Mouse (Mus musculus): ENCODE measurements at regions not wholly inside any gene's neighbourhood (a gene's known extent, or its start where the extent isn't known, plus 50 kb on each side); places are given as distances from the start of the nearest gene placed in this dataset.

DNA sequence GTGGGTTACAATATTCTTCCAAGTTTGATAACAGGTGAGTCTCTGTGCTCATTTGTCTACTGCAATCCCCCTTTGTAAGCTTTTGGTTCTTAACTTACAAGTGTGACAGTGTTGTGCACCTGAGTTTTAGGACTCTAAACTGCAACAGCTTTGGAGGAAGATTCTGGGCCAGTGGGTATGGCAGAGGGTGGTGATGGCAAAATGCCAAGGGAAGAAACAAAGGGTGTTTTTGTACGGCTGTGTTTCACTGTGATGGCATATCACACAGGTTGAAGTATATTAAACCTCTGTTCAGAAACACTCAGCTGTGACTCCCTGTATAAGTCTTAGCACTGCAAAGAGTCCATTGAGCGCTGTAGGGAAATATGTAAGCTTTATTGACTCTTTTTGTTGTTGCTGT is 140.7 kb downstream of the Dad1 start:
- DNase-seq, result no peak
- WGBS, result 74% methylated on average over 2 of the region's 2 CpGs
- Histone ChIP-seq H3K36me3 (ENCODE audit: control insufficient read depth, insufficient read depth, low read length) (no peaks in the 10 kb centered on the region), H3K27ac (ENCODE audit: insufficient read depth, low read depth, low read length) (no peak overlapping the region), H3K4me1 (ENCODE audit: control insufficient read depth, insufficient read depth, low read length) (peaks cover 2% of the 10 kb centered on the region; the same call in 1 of the 2 replicates), H3K27me3 (replicated peaks; ENCODE audit: control insufficient read depth, insufficient read depth, low read length) (no peaks in the 10 kb centered on the region), H3K4me3 (ENCODE audit: insufficient read depth, low read depth, low read length) (no peak overlapping the region)
- no peak for TF ChIP-seq CTCF (conservative IDR thresholded peaks at IDR 0.05; ENCODE audit: insufficient read depth, insufficient read length, low read depth, low read length)
- no peak for TF ChIP-seq POLR2A (IDR thresholded peaks at IDR 0.05; ENCODE audit: low read depth, low read length)

DNA sequence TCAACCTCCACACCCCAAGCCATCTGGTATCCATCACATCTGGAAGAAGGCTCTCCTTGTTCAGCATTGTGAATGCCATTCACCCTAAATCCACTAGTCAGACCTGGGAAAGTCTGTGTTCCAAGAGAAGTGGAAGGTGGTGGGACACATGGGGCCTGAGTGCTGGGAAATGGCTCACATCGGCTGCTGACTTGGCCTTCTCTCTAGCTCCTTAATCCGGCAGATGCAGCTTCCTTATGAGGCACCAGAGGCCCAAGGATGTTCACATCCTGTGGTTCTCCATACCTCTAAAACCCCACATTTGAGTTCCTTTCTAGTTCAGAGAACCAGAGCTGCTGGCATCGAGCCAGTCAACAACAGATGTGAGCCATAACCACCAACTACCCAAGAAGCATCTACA is 142.9 kb downstream of the Dad1 start:
- 74% methylated on average over 3 of the region's 3 CpGs for WGBS
- H3K4me1 ChIP-seq (ENCODE audit: control insufficient read depth, insufficient read depth, low read length), result peaks cover 4% of the 10 kb centered on the region; the same call in 1 of the 2 replicates

DNA sequence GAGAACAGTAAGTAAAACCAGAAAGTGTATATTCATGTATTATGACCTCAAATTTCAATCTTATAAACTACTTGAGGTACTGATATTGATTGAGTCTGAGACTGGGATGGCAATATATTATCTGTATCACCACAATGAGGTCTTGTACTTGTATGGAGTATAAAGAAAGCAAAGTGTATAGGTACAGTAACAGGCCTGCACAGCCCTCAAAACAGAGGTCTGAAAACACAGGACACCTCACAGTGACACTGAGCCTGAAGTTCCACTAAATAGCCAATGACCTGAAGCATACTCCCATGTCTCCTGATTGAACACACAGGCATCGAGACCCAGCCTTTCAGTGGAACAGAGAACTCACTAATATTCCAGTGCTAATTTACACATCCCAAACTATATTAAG is 144.8 kb downstream of the Dad1 start:
- TF ChIP-seq CTCF (conservative IDR thresholded peaks at IDR 0.05; ENCODE audit: insufficient read depth, insufficient read length, low read depth, low read length) (no peak), POLR2A (IDR thresholded peaks at IDR 0.05; ENCODE audit: low read depth, low read length) (no peak)
- WGBS, result 75% methylated on average over 1 of the region's 1 CpGs
- no peak for DNase-seq

More for the DNA sequence above, 142.9 kb downstream of the Dad1 start:
- Histone ChIP-seq H3K27me3 (replicated peaks; ENCODE audit: control insufficient read depth, insufficient read depth, low read length) (no peaks in the 10 kb centered on the region), H3K27ac (ENCODE audit: insufficient read depth, low read depth, low read length) (no peak overlapping the region), H3K4me3 (ENCODE audit: insufficient read depth, low read depth, low read length) (no peak overlapping the region), H3K36me3 (ENCODE audit: control insufficient read depth, insufficient read depth, low read length) (no peaks in the 10 kb centered on the region)
- DNase-seq, result no peak
- TF ChIP-seq POLR2A (IDR thresholded peaks at IDR 0.05; ENCODE audit: low read depth, low read length) (no peak), CTCF (conservative IDR thresholded peaks at IDR 0.05; ENCODE audit: insufficient read depth, insufficient read length, low read depth, low read length) (no peak)

DNA sequence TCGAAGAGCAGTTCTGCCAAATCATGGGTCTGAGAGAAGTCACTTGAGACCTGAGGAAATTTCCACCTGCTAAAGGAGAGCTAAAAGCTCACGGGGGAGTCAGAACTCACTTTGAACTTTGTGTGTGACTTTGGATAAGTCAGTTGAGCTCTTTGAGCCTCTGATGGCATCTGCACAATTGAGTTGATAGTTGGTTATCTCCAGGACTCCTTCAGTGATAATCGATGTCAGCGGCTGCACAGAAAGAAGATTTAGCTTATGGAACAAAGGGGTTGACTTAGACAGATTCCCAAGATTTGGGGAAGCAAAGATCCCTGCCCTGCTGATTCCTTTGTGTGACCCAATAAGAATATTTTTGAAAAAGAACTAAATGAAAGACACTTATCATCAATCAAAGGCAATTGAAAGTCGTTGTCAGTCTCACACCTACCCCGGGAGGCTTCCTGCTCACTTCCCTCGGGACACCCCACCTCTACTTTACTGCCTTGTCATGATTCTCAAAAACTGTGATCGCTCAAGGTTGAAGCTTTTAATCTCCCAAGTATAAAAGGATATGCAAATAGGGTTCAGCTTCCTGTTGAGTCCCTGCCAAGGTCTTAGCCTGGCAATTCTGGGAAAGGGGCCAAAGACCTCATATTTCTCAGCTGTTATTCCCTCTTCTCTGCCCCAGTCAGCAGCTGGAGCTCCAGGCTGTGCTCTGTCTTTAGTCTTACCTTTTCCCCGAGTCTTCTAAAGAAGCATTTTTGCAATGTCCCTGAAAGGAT is 145.4 kb downstream of the Dad1 start:
- peak; percentile 94 for DNase-seq
- 14% methylated on average over 9 of the region's 9 CpGs for WGBS
- no peak overlapping the region for H3K27ac ChIP-seq (ENCODE audit: insufficient read depth, low read depth, low read length)
- H3K27me3 ChIP-seq (replicated peaks; ENCODE audit: control insufficient read depth, insufficient read depth, low read length), result no peaks in the 10 kb centered on the region; the same call in 1 of the 2 replicates
- no peak overlapping the region for H3K4me3 ChIP-seq (ENCODE audit: insufficient read depth, low read depth, low read length)
- TF ChIP-seq CTCF (conservative IDR thresholded peaks at IDR 0.05; ENCODE audit: insufficient read depth, insufficient read length, low read depth, low read length) (no peak), POLR2A (IDR thresholded peaks at IDR 0.05; ENCODE audit: low read depth, low read length) (no peak)
- no peaks in the 10 kb centered on the region for H3K36me3 ChIP-seq (ENCODE audit: control insufficient read depth, insufficient read depth, low read length)
- peaks cover 4% of the 10 kb centered on the region; the same call in 1 of the 2 replicates for H3K4me1 ChIP-seq (ENCODE audit: control insufficient read depth, insufficient read depth, low read length)

More for the DNA sequence above, 144.8 kb downstream of the Dad1 start:
- H3K27ac ChIP-seq (ENCODE audit: insufficient read depth, low read depth, low read length), result no peak overlapping the region
- H3K4me3 ChIP-seq (ENCODE audit: insufficient read depth, low read depth, low read length), result no peak overlapping the region
- no peaks in the 10 kb centered on the region; the same call in 1 of the 2 replicates for H3K27me3 ChIP-seq (replicated peaks; ENCODE audit: control insufficient read depth, insufficient read depth, low read length)
- H3K36me3 ChIP-seq (ENCODE audit: control insufficient read depth, insufficient read depth, low read length), result no peaks in the 10 kb centered on the region
- peaks cover 4% of the 10 kb centered on the region; the same call in 1 of the 2 replicates for H3K4me1 ChIP-seq (ENCODE audit: control insufficient read depth, insufficient read depth, low read length)

DNA sequence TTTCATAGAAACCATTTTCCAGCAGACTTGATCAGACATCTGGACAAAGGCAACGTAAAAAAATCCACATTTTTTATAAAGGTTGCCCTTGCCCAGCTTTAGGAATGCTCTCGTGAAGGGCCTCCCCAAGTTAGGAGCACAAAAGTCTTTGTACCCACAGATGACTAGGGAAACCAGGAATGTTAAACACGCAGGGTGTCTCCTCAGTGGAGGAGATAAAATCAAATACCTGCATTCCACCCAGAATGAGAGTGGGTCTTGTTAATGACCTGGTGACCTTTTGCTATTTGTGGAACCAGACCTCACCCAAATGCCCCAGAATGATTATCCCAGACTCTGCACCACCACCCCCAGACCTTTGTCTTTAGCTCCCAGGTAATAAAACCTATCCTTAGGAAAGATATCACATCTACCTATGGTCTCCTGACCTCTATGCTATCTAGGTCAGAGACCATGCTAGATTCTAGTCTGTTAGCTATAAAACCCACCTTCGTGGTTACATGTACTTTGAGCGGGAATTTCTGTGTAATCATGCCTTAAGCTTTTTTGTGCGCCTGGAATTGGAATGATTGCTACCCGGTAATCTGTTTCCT is 146.6 kb downstream of the Dad1 start:
- Histone ChIP-seq H3K27me3 (replicated peaks; ENCODE audit: control insufficient read depth, insufficient read depth, low read length) (no peaks in the 10 kb centered on the region; the same call in 1 of the 2 replicates), H3K27ac (ENCODE audit: insufficient read depth, low read depth, low read length) (no peak overlapping the region), H3K4me1 (ENCODE audit: control insufficient read depth, insufficient read depth, low read length) (peaks cover 4% of the 10 kb centered on the region; the same call in 1 of the 2 replicates), H3K4me3 (ENCODE audit: insufficient read depth, low read depth, low read length) (no peak overlapping the region), H3K36me3 (ENCODE audit: control insufficient read depth, insufficient read depth, low read length) (no peaks in the 10 kb centered on the region)
- WGBS, result 79% methylated on average over 7 of the region's 7 CpGs
- TF ChIP-seq CTCF (conservative IDR thresholded peaks at IDR 0.05; ENCODE audit: insufficient read depth, insufficient read length, low read depth, low read length) (no peak), POLR2A (IDR thresholded peaks at IDR 0.05; ENCODE audit: low read depth, low read length) (no peak)
- DNase-seq, result no peak

DNA sequence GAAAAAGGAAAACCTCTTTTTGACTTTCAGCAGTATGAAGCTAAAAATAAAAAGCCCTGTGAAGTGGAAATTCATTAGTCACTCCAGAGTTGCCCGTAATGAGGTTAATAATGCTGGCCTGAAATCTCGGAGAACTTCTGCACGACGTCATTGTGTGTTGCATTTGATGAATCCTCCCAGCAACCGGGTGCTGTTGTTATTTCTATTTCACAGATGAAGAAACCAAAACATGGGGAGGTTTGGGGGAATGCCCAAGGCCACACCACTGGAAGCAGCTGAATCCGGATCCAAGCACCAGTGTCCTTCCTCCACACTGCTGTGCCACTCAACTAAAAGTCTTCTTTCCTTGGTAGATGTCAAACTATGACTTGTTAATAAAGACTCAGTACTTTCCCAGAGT is 149.7 kb downstream of the Dad1 start:
- Histone ChIP-seq H3K27ac (ENCODE audit: insufficient read depth, low read depth, low read length) (no peak overlapping the region), H3K27me3 (replicated peaks; ENCODE audit: control insufficient read depth, insufficient read depth, low read length) (no peaks in the 10 kb centered on the region; the same call in 1 of the 2 replicates), H3K36me3 (ENCODE audit: control insufficient read depth, insufficient read depth, low read length) (no peaks in the 10 kb centered on the region), H3K4me3 (ENCODE audit: insufficient read depth, low read depth, low read length) (no peak overlapping the region), H3K4me1 (ENCODE audit: control insufficient read depth, insufficient read depth, low read length) (peaks cover 4% of the 10 kb centered on the region; the same call in 1 of the 2 replicates)
- 59% methylated on average over 6 of the region's 6 CpGs for WGBS
- TF ChIP-seq POLR2A (IDR thresholded peaks at IDR 0.05; ENCODE audit: low read depth, low read length) (no peak), CTCF (conservative IDR thresholded peaks at IDR 0.05; ENCODE audit: insufficient read depth, insufficient read length, low read depth, low read length) (no peak)
- DNase-seq, result no peak

DNA sequence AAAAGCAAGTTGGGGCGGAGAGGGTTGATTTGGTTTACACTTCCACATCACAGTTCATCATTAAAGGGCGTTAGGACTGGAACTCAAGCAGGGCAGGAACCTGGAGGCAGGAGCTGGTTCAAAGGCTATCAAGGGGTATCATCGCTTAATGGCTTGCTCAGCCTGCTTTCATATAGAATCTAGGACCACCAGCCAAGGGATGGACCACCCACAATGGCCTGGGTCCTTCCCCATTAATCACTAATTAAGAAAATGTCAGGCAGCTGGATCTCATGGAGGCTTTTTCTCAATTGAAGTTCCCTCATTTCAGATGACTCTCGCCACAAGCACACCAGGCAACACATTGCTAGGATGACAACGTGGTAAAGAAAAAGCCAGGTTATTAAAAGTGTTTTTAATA is 150.4 kb downstream of the Dad1 start:
- Histone ChIP-seq H3K4me3 (ENCODE audit: insufficient read depth, low read depth, low read length) (no peak overlapping the region), H3K27me3 (replicated peaks; ENCODE audit: control insufficient read depth, insufficient read depth, low read length) (no peaks in the 10 kb centered on the region; the same call in 1 of the 2 replicates), H3K36me3 (ENCODE audit: control insufficient read depth, insufficient read depth, low read length) (no peaks in the 10 kb centered on the region), H3K4me1 (ENCODE audit: control insufficient read depth, insufficient read depth, low read length) (peaks cover 4% of the 10 kb centered on the region; the same call in 1 of the 2 replicates), H3K27ac (ENCODE audit: insufficient read depth, low read depth, low read length) (no peak overlapping the region)
- no peak for DNase-seq
- TF ChIP-seq POLR2A (IDR thresholded peaks at IDR 0.05; ENCODE audit: low read depth, low read length), result no peak
- TF ChIP-seq CTCF (conservative IDR thresholded peaks at IDR 0.05; ENCODE audit: insufficient read depth, insufficient read length, low read depth, low read length), result no peak
- WGBS, result 91% methylated on average over 5 of the region's 5 CpGs

All from kidney, adult 2 months (tissue).